Mouse (Mus musculus): ENCODE results near the gene Gm13124. TPM values are rescaled to one million over a fixed set of nuclear protein-coding genes. Genes with fewer than 3 reads are reported as not detected.
"Not testable (repeated sequence)": the region's sequence is repeated elsewhere in the genome, so short reads cannot be mapped to it uniquely, and the experiment has no call there.

Gene Gm13124
- not detected for polyA plus RNA-seq (2012; fragmentation: generic; extraction: Trizol)
- long read RNA-seq, experiment 1 = 0 reads
- long read RNA-seq, experiment 2 = 0 reads

GRCm38 (mm10) chr4:144565034-144565433 is at the start of gene Gm13124:
TSS of gene Gm13124 (minus strand) at chr4:144565134.
- H3K79me2 ChIP-seq (ENCODE audit: control insufficient read depth, insufficient read depth) = no peaks in the 10 kb centered on the region
- H3K36me3 ChIP-seq (ENCODE audit: control insufficient read depth, insufficient read depth) = no peaks in the 10 kb centered on the region
- H3K4me3 ChIP-seq (ENCODE audit: insufficient read depth, poor library complexity, severe bottlenecking) = no peak within 1 kb of the TSS
- TF ChIP-seq MYOG (IDR thresholded peaks at IDR 0.05; ENCODE audit: control insufficient read depth, extremely low read depth, insufficient read length) = no peak
- H3K27me3 ChIP-seq (ENCODE audit: control insufficient read depth, insufficient read depth, insufficient read length) = no peaks in the 10 kb centered on the region
- no peak within 1 kb of the TSS for H3ac ChIP-seq (ENCODE audit: control insufficient read depth, insufficient read length, low read depth)
- H3K79me3 ChIP-seq (ENCODE audit: low read depth) = no peaks in the 10 kb centered on the region

- Histone ChIP-seq H3K27me3 (ENCODE audit: control insufficient read depth, insufficient read depth, insufficient read length) (no peaks in the 10 kb centered on the region), H3K36me3 (ENCODE audit: control insufficient read depth, insufficient read depth) (no peaks in the 10 kb centered on the region), H3ac (ENCODE audit: control insufficient read depth, insufficient read length, low read depth) (no peak overlapping the region), H3K4me3 (ENCODE audit: insufficient read depth, poor library complexity, severe bottlenecking) (no peak overlapping the region), H3K79me2 (ENCODE audit: control insufficient read depth, insufficient read depth) (no peaks in the 10 kb centered on the region), H3K79me3 (ENCODE audit: low read depth) (no peaks in the 10 kb centered on the region)
- TF ChIP-seq FOSL1 (IDR thresholded peaks at IDR 0.05; ENCODE audit: insufficient read depth, low read length, poor library complexity, severe bottlenecking) (no peak), MYOD1 (IDR thresholded peaks at IDR 0.05; ENCODE audit: control insufficient read depth, insufficient read length, low read depth) (no peak), MAX (IDR thresholded peaks at IDR 0.05) (no peak)
These were observed 49.7 kb upstream of the Gm13124 start for GRCm38 (mm10) chr4:144614586-144614985.

GRCm38 (mm10) chr4:144613407-144613806 is 48.5 kb upstream of the Gm13124 start, which contains the start of gene Aadacl4:
TSS of gene Aadacl4 (plus strand) at chr4:144613707.
- no peaks in the 10 kb centered on the region for H3K27me3 ChIP-seq (ENCODE audit: control insufficient read depth, insufficient read depth, insufficient read length)
- no peak within 1 kb of the TSS for H3ac ChIP-seq (ENCODE audit: control insufficient read depth, insufficient read length, low read depth)
- H3K79me3 ChIP-seq (ENCODE audit: low read depth) = no peaks in the 10 kb centered on the region
- TF ChIP-seq USF1 (IDR thresholded peaks at IDR 0.05; ENCODE audit: low read depth) (no peak), MYOD1 (IDR thresholded peaks at IDR 0.05; ENCODE audit: control insufficient read depth, insufficient read length, low read depth) (no peak), MAX (IDR thresholded peaks at IDR 0.05) (no peak), MYOG (IDR thresholded peaks at IDR 0.05; ENCODE audit: control insufficient read depth, extremely low read depth, insufficient read length) (no peak), FOSL1 (IDR thresholded peaks at IDR 0.05; ENCODE audit: insufficient read depth, low read length, poor library complexity, severe bottlenecking) (no peak)
- no peak within 1 kb of the TSS for H3K4me3 ChIP-seq (ENCODE audit: insufficient read depth, poor library complexity, severe bottlenecking)
- no peaks in the 10 kb centered on the region for H3K36me3 ChIP-seq (ENCODE audit: control insufficient read depth, insufficient read depth)
- no peaks in the 10 kb centered on the region for H3K79me2 ChIP-seq (ENCODE audit: control insufficient read depth, insufficient read depth)

GRCm38 (mm10) chr4:144592790-144593189 is 27.9 kb upstream of the Gm13124 start:
- H3K79me2 ChIP-seq (ENCODE audit: control insufficient read depth, insufficient read depth) = no peaks in the 10 kb centered on the region
- TF ChIP-seq CEBPB (IDR thresholded peaks at IDR 0.05; ENCODE audit: low read depth) = no peak
- no peak for TF ChIP-seq MYOG (IDR thresholded peaks at IDR 0.05; ENCODE audit: control insufficient read depth, extremely low read depth, insufficient read length)
- TF ChIP-seq FOSL1 (IDR thresholded peaks at IDR 0.05; ENCODE audit: insufficient read depth, low read length, poor library complexity, severe bottlenecking) = no peak
- TF ChIP-seq USF1 (IDR thresholded peaks at IDR 0.05; ENCODE audit: low read depth) = no peak
- no peak for TF ChIP-seq MAX (IDR thresholded peaks at IDR 0.05)
- TF ChIP-seq CTCF (IDR thresholded peaks at IDR 0.05; ENCODE audit: control insufficient read depth, insufficient read depth, insufficient read length) = no peak
- TF ChIP-seq MYOD1 (IDR thresholded peaks at IDR 0.05; ENCODE audit: control insufficient read depth, insufficient read length, low read depth) = no peak
- no peaks in the 10 kb centered on the region for H3K36me3 ChIP-seq (ENCODE audit: control insufficient read depth, insufficient read depth)
- H3K4me3 ChIP-seq (ENCODE audit: insufficient read depth, poor library complexity, severe bottlenecking) = no peak overlapping the region
- H3K79me3 ChIP-seq (ENCODE audit: low read depth) = no peaks in the 10 kb centered on the region
- no peaks in the 10 kb centered on the region for H3K27me3 ChIP-seq (ENCODE audit: control insufficient read depth, insufficient read depth, insufficient read length)
- no peak overlapping the region for H3ac ChIP-seq (ENCODE audit: control insufficient read depth, insufficient read length, low read depth)

- H3K79me3 ChIP-seq (ENCODE audit: low read depth); H3K79me2 ChIP-seq (ENCODE audit: control insufficient read depth, insufficient read depth); H3ac ChIP-seq (ENCODE audit: control insufficient read depth, insufficient read length, low read depth); H3K27me3 ChIP-seq (ENCODE audit: control insufficient read depth, insufficient read depth, insufficient read length); H3K36me3 ChIP-seq (ENCODE audit: control insufficient read depth, insufficient read depth); H3K4me3 ChIP-seq (ENCODE audit: insufficient read depth, poor library complexity, severe bottlenecking): not testable (repeated sequence)
These were observed 21.3 kb upstream of the Gm13124 start for GRCm38 (mm10) chr4:144586207-144586606.

- no peaks in the 10 kb centered on the region for H3K36me3 ChIP-seq (ENCODE audit: control insufficient read depth, insufficient read depth)
These were observed 2.8 kb upstream of the Gm13124 start for GRCm38 (mm10) chr4:144567752-144568151.

More at GRCm38 (mm10) chr4:144567752-144568151, 2.8 kb upstream of the Gm13124 start:
- Histone ChIP-seq H3K79me2 (ENCODE audit: control insufficient read depth, insufficient read depth) (no peaks in the 10 kb centered on the region), H3K79me3 (ENCODE audit: low read depth) (no peaks in the 10 kb centered on the region), H3ac (ENCODE audit: control insufficient read depth, insufficient read length, low read depth) (no peak overlapping the region), H3K4me3 (ENCODE audit: insufficient read depth, poor library complexity, severe bottlenecking) (no peak overlapping the region), H3K27me3 (ENCODE audit: control insufficient read depth, insufficient read depth, insufficient read length) (no peaks in the 10 kb centered on the region)
- TF ChIP-seq CEBPB (IDR thresholded peaks at IDR 0.05; ENCODE audit: low read depth) (no peak), MYOG (IDR thresholded peaks at IDR 0.05; ENCODE audit: control insufficient read depth, extremely low read depth, insufficient read length) (no peak), USF1 (IDR thresholded peaks at IDR 0.05; ENCODE audit: low read depth) (no peak), MYOD1 (IDR thresholded peaks at IDR 0.05; ENCODE audit: control insufficient read depth, insufficient read length, low read depth) (no peak), CTCF (IDR thresholded peaks at IDR 0.05; ENCODE audit: control insufficient read depth, insufficient read depth, insufficient read length) (no peak), MAX (IDR thresholded peaks at IDR 0.05) (no peak), FOSL1 (IDR thresholded peaks at IDR 0.05; ENCODE audit: insufficient read depth, low read length, poor library complexity, severe bottlenecking) (no peak)

Measured in C2C12 (cell line).